Mouse (Mus musculus) adrenal gland, adult 2 months (tissue): Measurements from ENCODE around the gene Scamp3. TPM values are rescaled to one million over a fixed set of nuclear protein-coding genes. Genes with fewer than 3 reads are reported as not detected.
A peak's percentile ranks its signal among the peaks of the same experiment; 100 is the strongest.
"Not testable (repeated sequence)": the region's sequence is repeated elsewhere in the genome, so short reads cannot be mapped to it uniquely, and the experiment has no call there.

ENCODE experiments used
- DNase-seq: peaks from one replicate; pipeline ENCODE4 v3.0.0; 2021
- long read RNA-seq: library from polyadenylated mRNA; stranded (forward); transcript quantifications from one replicate; pipeline ENCODE4 v2.0.0, GENCODE M21; 2021
- polyA plus RNA-seq: library from polyadenylated mRNA; depleted of rRNA; stranded (reverse); fragments of >200 nt; gene quantifications from 2 replicates; pipeline ENCODE4 v1.2.3, GENCODE M21; 2012; rRNA removed
- total RNA-seq, 2 experiments: library from RNA; stranded (reverse); gene quantifications; 2 replicates each; pipeline ENCODE4 v1.2.3; 2021

Gene Scamp3
- 100 to 1,000 TPM in 1 of 2 experiments, 10 to 100 TPM in 1; 87.1 to 104 TPM for total RNA-seq
- polyA plus RNA-seq: 234 and 299 TPM in 2 replicates
- long read RNA-seq, transcript Scamp3-203 (9 exons, 1,475 nt): minor isoform, 23 of 71 reads
- long read RNA-seq, transcript Scamp3-201 (9 exons, 1,489 nt): major isoform, 43 of 71 reads
- long read RNA-seq, partial matches to known transcripts: 3 of 71 reads
- long read RNA-seq, other reads (novel, unspliced or antisense): 2 of 71 reads

GRCm38 (mm10) chr3:89177242-89178106 lies at the start of gene Scamp3:
TSS of gene Scamp3 (plus strand) at chr3:89177473.
- peak; percentile 90 for DNase-seq

- DNase-seq: peak; percentile 26
These were observed 47.4 kb upstream of the Scamp3 start for GRCm38 (mm10) chr3:89129908-89130307.

- no peak for DNase-seq
These were observed 45.5 kb upstream of the Scamp3 start for GRCm38 (mm10) chr3:89131816-89132215.

GRCm38 (mm10) chr3:89132285-89133062 lies 44.8 kb upstream of the Scamp3 start:
- DNase-seq: peak; percentile 79

GRCm38 (mm10) chr3:89133063-89133450 lies 44.2 kb upstream of the Scamp3 start:
- DNase-seq: no peak

- DNase-seq: no peak
These were observed 43.5 kb upstream of the Scamp3 start for GRCm38 (mm10) chr3:89133752-89134151.

GRCm38 (mm10) chr3:89135958-89136357 lies 41.3 kb upstream of the Scamp3 start, which contains the start of gene Pklr:
TSS of gene Pklr (plus strand) at chr3:89136142.
- DNase-seq: no peak

- no peak for DNase-seq
These were observed 40.9 kb upstream of the Scamp3 start for GRCm38 (mm10) chr3:89136365-89136764.

- DNase-seq: no peak
These were observed 32.5 kb upstream of the Scamp3 start for GRCm38 (mm10) chr3:89144821-89145220.

- no peak for DNase-seq
These were observed 31.7 kb upstream of the Scamp3 start for GRCm38 (mm10) chr3:89145566-89145965.

GRCm38 (mm10) chr3:89147101-89147978 lies 29.9 kb upstream of the Scamp3 start:
- DNase-seq: peak; percentile 44

GRCm38 (mm10) chr3:89147979-89148311 lies 29.3 kb upstream of the Scamp3 start:
- DNase-seq: no peak

GRCm38 (mm10) chr3:89148567-89148966 lies 28.7 kb upstream of the Scamp3 start:
- no peak for DNase-seq

- no peak for DNase-seq
These were observed 25.0 kb upstream of the Scamp3 start for GRCm38 (mm10) chr3:89152084-89152835.

GRCm38 (mm10) chr3:89156951-89157350 lies 20.3 kb upstream of the Scamp3 start:
- DNase-seq: no peak

- no peak for DNase-seq
These were observed 18.6 kb upstream of the Scamp3 start for GRCm38 (mm10) chr3:89158651-89159050.

- peak; percentile 75 for DNase-seq
These were observed 18.1 kb upstream of the Scamp3 start for GRCm38 (mm10) chr3:89159211-89159610.

GRCm38 (mm10) chr3:89159616-89160344 lies 17.5 kb upstream of the Scamp3 start, which contains the start of gene Hcn3:
TSS of gene Hcn3 (minus strand) at chr3:89160196.
- DNase-seq: peak; percentile 76

GRCm38 (mm10) chr3:89161207-89161606 lies 16.1 kb upstream of the Scamp3 start:
- DNase-seq: not testable (repeated sequence)

GRCm38 (mm10) chr3:89161786-89162185 lies 15.5 kb upstream of the Scamp3 start:
- DNase-seq: no peak
